Mouse (Mus musculus) T-cell, adult 2 months (primary cell): ENCODE data around the gene Sptlc2.
"Not testable (repeated sequence)": the region's sequence is repeated elsewhere in the genome, so short reads cannot be mapped to it uniquely, and the experiment has no call there.

Source experiments
- DNase-seq: peaks from one replicate; pipeline ENCODE4 v3.0.0; 2022; ENCODE audit warnings: low spot score

Gene Sptlc2

DNA sequence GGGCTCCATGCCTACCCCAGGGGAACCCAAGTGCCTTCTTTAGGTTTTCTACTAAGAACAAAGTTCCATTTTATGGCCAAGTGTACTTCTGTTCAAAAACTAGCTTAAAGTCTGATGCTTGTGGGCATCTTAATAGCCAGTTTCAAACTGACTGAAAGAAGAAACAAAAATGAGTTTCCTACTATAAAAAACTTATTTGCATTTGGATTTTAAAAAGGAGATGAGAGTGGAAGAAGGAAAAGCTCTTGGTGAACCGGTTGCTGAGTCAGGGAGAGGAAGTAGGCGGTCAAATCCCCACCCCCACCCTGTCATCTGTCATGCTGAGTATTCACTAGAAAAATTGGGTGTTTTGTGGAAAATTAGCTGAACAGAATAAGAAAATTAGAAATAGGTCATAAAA lies 57.9 kb downstream of the Sptlc2 start:
- DNase-seq = no peak

DNA sequence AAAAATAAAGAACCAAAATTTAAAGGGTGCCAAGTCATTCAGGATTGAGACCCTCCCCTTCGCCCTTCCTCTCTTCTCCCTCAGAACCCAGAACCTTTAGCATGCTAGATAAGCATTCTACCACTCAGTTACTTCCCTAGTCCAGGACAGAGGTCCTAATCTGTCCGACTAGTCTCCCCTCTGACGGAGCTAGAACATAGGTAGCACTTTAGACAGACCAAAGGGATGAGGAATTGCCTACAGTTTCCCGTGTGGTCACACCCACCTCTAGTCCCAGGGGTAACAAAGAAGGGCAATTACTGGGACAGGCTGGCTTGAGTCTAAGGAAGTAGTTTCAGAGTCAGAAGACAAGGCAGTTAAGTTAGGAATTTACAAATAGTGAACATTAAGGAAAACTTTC lies 60.1 kb downstream of the Sptlc2 start:
- DNase-seq = no peak

- DNase-seq = no peak
Measured at GRCm38 (mm10) chr12:87327610-87328009, 60.5 kb downstream of the Sptlc2 start.

DNA sequence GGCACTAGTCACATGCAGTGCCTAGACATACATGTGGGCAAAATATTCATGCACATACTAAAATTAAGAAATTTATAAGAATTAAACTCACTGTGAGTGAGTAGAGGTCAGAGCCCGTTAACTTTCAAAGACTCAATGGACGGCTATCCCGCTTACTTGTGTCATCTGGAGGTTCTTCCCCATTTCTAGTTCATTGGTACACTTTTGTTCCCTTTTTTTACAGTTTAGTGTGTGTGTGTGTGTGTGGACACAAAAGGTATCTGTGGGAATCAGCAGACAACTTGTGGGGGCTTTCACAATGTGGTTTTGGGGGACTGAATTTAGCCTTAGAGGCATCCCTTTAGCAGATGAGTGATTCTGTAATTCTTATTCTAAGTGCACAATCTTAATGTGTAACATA lies 62.7 kb downstream of the Sptlc2 start:
- DNase-seq = no peak

GRCm38 (mm10) chr12:87319229-87319628 lies 68.9 kb downstream of the Sptlc2 start:
- no peak for DNase-seq

GRCm38 (mm10) chr12:87317951-87318350 lies 70.2 kb downstream of the Sptlc2 start:
- no peak for DNase-seq

- no peak for DNase-seq
Measured at GRCm38 (mm10) chr12:87313098-87313497, 75.1 kb downstream of the Sptlc2 start.

DNA sequence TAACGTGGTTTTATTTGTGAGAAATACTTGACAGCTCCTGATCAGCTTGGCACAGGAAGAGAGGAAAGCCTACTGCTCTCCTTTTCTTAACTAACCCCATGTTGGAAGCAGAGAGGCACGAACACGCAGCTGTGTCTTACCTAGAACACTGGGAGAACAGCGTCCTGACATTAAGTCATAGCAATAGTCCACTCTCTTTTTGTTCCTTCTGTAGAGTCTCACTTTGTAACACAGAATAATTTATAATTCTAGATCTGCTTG lies 81.6 kb downstream of the Sptlc2 start:
- DNase-seq = not testable (repeated sequence)

GRCm38 (mm10) chr12:87305767-87306583 lies 82.2 kb downstream of the Sptlc2 start:
- no peak for DNase-seq

DNA sequence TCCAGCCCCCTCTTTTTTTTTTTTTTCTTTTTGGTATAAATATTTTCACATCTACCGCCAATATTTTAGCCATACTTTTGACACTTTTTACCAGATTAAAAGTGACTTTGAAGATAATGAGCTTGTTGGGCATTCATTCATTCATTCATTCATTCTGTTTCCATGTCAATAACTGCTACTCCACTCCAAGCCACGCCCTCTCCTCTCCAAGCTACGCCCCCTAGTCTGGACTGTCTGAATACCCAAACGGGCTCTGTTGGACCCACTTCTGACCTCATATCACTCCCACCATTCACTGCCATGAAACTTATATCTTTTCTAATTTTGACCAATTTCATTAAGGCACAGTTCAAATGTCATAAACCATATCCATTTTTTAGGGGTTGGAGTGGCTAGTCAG lies 87.0 kb downstream of the Sptlc2 start:
- no peak for DNase-seq

GRCm38 (mm10) chr12:87300441-87300690 lies 87.8 kb downstream of the Sptlc2 start:
- DNase-seq = no peak

DNA sequence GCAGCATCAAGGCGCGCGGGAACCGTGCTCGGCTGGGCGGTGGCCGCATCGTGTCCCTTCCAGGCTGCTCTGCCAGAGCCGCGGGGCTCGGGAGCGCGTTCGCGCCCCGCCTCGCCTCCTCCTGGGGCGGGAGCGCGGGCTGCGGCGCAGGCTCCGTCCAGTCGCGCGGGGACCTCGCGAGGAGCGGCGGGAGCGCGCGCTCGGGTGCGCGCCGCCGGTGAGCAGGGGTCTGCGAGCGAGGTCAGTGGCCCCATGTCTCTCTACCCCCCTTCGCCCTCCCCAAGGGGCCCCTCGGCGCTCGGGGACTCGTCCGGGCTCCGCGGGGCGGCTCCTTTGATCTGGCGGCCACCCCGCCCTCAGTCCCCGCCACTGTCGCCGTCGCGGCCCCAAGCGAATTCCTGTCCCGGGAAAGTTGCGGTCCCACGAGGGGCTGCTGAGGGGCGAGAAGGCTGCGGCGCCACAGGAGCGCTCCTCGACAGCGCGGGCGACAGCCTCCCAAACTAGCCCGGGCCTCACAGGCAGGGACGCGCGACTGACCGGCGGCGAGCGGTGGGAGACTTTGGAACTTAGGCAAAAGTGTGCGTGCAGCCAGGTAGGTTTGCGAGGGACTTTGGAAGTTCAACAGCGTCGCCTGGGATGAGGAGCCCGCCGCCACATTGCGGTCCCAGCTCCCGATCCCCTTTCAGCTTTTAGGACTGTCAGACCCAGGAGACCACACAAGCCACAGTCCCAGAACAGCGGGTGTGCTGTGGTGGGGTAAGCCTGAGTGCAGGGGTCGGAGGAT lies 88.3 kb downstream of the Sptlc2 start, which contains the start of gene Ism2:
Gene Ism2 (minus strand): TSS at position 49 of the 784 bp plus-strand sequence.
- DNase-seq = no peak

DNA sequence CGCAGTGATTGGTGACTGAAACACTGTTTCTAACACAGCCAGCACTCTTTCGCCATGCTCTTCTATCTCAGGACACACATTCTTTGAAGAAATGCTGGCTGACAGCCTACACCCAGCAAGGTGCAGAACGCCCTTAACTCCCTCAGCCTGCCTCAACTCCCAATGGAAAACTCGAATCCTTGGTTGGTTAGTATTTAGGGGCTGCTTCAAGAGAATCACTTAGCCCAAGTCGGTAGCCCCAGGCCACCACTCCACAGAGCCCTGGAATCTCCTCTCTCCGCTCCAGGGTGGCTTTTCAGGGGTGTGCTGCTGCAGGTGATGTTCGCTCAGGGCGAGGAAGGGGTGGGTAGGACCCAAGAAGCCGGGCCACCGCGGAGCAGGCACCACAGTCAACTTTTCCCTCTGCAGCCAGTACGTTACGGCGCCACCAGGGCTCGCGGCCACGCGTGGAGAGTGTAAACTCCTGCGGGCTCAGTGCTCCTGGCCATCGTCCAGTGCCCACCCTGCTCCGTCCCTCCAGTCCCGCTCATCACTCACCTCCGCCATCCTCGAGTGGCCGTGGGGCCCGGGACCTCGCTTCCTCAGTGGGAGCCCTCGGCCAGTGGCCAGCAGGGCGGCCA lies 89.0 kb downstream of the Sptlc2 start:
- no peak for DNase-seq

GRCm38 (mm10) chr12:87293934-87294333 lies 94.2 kb downstream of the Sptlc2 start:
- DNase-seq = no peak

DNA sequence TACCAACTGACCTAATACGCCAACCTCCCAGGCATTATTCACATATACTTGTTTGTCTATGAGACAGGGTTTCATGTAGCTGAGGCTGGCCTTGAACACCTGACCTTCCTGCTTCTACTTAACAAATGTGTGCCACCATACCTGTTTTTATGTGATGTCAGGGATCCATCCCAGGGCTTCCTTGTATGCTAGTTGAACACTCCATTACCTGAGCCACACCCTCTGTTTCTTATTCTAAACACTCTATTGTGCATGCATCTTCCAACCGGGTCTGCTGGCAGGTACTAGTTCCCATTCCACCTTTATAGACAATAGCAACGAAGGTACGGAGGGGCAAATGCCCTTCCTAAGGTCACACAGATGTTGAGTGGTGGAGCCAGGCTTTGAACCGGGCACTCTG lies 99.1 kb downstream of the Sptlc2 start:
- no peak for DNase-seq

GRCm38 (mm10) chr12:87284726-87285125 lies 103.4 kb downstream of the Sptlc2 start:
- no peak for DNase-seq

DNA sequence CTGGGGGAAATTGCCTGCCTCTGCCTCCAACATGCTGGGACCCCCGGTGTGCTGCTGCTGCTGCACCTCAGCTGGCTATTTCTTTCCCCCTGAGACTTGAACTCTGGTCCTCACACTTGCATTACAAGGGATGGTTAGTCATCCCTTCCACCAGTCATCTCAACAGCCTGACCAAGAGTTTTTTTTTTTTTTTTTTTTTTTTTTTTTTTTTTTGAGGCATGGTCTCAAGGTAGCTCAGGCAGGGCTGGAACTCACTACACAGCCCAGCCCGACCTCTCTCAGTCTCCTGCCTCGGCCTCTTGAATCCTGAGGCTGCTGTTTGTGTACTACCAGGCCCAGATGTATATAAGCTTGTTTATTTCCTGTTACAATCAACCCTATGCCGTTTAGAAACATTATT lies 103.9 kb downstream of the Sptlc2 start:
- DNase-seq = no peak

GRCm38 (mm10) chr12:87283706-87284105 lies 104.4 kb downstream of the Sptlc2 start:
- DNase-seq = no peak

GRCm38 (mm10) chr12:87282743-87283142 lies 105.4 kb downstream of the Sptlc2 start:
- no peak for DNase-seq

DNA sequence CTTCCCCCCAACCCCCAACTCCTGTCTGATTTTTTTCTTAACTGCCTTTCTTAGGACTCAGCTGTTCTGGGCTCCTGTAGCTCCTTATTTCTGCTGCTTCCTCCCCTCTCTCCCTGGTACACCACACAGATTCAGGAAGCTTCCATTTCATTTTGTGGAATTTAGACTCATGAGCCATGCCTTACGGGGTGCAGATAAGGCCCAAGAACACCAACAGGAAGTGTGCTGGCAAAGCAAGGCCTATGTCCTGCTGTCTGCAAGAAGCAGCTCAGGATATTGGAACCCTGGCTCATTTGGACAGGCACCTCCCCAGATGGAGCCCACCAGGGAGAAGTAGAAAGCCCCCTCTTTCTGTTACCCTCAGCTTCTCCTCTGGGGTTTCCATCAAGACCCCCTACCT lies 106.4 kb downstream of the Sptlc2 start:
- no peak for DNase-seq

GRCm38 (mm10) chr12:87279879-87280278 lies 108.3 kb downstream of the Sptlc2 start:
- DNase-seq = no peak

DNA sequence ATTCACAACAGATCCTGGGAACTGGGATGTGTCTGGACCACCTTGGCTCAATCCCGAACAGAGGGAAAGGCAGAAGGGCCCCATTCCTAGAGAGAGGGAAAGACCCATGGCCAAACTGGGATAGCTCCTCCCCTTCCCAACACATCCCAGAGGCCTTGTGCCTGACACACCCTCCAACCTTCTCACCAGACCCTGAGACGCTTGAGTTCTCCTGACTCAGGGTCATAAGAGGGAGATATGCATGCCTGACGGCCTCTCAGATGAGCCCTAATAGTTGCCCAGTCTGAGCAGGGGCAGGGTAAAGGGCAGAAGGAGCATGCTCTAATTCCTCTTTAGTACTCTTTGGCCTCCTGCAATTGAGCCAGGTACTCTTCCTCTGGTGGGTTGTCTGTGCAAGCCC lies 108.8 kb downstream of the Sptlc2 start:
- no peak for DNase-seq

DNA sequence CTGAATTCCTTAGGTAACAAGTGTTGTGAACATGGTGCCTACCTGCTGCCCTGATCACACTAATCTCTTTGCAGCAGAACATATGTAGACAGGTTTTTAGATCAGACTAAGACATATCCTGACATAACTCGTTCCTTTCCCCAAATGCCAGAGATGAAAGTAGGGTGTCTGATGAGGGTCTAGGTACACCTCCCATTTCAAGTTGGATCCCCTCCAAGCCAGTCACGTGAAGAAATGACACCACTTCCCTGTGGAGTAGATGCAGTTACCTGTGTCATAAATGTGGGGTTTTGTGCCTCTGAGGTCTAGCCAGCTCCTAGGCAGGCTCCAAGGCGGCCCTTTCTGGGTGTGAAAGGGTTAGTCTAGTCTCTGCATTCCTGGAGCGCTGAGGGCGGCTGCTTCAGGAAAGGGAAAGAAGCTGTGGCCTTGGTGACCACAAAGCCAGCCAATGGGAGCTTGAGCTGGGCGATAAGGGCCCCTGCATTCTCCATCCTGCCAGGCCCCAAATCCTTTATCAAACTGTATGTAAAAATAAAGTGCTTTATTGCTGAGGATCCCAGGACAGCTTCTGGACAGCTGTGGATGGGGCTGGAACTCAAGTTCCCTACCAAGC lies 109.9 kb downstream of the Sptlc2 start:
- DNase-seq = no peak
